Comparison of ENCODE assay signal across 12 mouse cellular contexts in the genomic region with DNA sequence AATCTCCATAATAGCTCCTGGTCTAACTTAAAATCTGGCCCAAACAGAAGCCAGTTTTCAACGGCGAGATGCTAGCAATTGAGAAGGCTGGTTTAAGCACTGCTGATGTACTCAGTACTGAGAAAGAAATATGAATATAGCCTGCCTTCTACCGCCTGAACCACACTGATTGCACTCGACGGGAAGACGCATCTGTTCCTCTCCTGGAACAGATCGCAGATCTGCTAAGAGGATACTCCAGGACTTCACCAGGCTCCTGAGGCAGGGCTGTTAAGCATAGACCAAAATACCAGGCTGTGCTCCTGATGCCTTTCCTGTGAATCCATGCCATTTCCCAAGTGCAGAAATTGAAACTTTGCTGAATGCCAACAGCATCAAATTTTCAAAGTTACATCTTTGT.
"Had no signal": no experiment of that assay in that cellular context is flagged by ENCODE, and none has a peak within 500 bp of the region (broad histone marks: within the 10 kb centered on the region; RNA-seq: fewer than 3 reads in every experiment).

No protein-coding gene starts in this region.

- DNase-seq: liver, embryonic 13.5 days; liver, postnatal 0 days; lung, adult 2 months; lung, postnatal 14 days; lung, postnatal 36 days; right cerebral cortex, postnatal 25 days; thymus, adult 2 months; thymus, postnatal 25 days; thymus, postnatal 4 days had no signal

- ATAC-seq: liver, postnatal 0 days; lung, postnatal 0 days; midbrain, embryonic 13.5 days; midbrain, embryonic 15.5 days had no signal
